Mouse (Mus musculus) gastrocnemius, postnatal 4 days (tissue): Measurements from ENCODE around the gene Cldn9. TPM values are rescaled to one million over a fixed set of nuclear protein-coding genes. Genes with fewer than 3 reads are reported as not detected.

Experiments used
- DNase-seq, 2 experiments: peaks; one replicate each; pipeline ENCODE4 v3.0.0; 2021 to 2022; ENCODE audit warnings: low spot score in 2 of 2, mixed read lengths in 2 of 2
- total RNA-seq, 2 experiments: library from RNA; stranded (reverse); gene quantifications; 2 replicates each; pipeline ENCODE4 v1.2.3; 2021

Gene Cldn9
- total RNA-seq, 2 experiments from 2014 or later: 0.61 to 0.91 TPM

DNA sequence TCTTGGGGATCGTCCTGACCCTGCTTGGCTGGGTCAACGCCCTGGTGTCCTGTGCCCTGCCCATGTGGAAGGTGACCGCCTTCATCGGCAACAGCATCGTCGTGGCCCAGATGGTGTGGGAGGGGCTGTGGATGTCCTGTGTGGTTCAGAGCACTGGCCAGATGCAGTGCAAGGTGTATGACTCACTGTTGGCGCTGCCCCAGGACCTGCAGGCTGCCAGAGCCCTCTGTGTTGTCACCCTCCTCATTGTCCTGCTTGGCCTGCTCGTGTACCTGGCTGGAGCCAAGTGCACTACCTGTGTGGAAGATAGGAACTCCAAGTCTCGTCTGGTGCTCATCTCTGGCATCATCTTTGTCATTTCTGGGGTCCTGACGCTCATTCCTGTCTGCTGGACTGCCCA, 2.7 kb downstream of the Cldn9 start:
- DNase-seq: no peak

DNA sequence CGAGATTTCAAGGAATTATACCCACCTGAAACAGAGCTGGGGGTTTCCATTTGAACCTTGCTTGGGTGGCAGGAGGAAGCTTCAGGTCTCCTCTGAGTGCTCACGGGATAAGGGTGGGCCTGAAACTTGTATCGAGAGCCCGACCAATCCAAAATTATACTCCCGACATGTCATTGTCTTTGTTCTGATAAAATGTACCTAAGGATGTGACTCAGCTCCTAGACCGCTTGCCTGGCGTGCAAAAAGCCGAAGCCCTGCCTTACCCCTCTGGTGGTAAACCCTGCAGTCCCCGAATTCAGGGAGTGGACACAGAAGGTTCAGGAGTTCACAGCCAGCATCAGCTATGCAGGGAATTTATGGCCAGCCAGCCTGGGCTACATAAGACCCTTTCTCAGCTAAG, 3.5 kb downstream of the Cldn9 start:
- no peak for DNase-seq

DNA sequence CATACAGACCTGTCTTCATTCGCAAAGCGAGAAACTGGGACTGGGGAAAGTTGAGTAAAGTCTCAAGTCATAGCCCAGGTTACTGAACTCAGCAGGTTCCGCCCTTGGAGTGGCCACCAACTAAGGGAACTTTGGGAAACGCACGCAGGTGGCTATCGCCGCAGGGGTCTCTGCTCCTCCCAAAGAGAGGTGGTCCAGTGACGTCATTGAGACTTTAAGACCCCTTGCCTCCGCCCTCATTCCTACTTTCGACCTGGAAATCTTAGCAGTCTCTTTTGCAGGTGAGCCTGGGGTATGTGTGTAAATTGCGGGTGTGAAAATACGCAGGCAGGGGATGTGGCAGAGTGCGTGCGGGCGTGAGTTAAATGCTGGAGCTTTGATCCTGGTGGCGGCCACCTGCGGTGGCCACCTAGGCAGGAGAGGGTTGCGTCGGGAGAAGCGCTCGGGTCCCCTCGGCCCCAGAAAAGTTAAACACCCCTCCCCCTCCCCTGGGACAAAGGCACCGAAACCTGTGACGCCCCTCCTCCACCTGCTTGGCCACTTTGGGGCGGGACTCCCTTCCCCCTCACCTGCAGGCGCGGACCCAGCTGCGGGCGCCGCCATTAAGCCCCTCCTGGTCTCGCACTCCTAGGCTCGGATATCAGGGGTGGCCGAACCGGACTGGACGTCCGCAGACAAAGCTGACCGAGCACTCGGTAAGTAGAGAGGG, 4.5 kb downstream of the Cldn9 start, which contains the start of gene Cldn6:
Cldn6 (plus strand) TSS at position 123 of the 709 bp plus-strand sequence.
- DNase-seq: no peak

DNA sequence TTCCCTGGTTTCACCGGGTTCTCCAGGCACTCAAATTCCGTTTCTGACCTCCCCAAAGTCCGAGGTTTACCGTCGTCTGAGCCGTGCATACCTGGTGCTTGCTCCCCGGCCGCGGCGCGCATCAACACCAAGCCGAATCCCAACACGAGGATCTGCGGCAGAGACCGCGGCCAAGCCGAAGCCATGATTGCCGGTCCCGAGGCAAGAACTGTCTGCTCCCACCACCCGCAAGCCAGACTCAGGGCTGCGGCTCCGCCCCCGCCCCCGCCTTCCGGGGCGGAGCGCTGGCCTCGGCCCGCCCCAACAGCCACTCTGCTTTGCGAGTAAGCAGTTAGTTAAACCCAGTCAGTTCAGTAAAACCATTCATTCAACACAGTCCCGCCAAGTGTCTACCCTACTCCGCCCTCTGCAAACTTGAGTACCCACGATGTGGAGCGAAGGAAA, 6.6 kb downstream of the Cldn9 start, which contains the start of gene Tnfrsf12a:
Tnfrsf12a (minus strand) TSS at position 233 of the 444 bp plus-strand sequence.
- peak; percentile 73 to 80 for DNase-seq

DNA sequence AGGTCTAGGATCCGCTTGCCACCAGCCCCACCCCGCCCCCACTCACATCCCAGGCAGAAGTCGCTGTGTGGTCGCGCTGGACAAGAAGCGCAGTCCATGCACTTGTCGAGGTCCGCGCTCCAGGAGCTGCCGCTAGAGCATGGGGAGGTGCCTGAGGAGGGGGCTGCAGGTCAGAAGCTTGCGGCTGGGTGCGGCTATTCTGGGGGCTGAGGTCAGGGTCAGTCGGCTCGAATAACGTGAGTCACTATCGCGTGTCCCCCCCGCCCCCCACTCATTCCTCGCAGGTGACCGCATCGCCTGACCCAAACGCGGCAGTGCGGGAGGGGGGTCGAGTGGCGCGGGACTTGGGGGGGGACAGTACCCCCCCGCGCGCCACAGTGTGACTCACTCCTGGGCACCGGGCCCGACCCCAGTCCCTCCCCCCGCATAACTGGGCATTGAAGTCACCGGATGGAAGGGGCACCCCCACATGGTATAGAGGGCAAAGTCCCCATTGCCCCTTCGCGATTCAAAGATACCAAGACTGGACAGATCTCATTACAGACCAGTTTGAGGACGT, 7.3 kb downstream of the Cldn9 start:
- DNase-seq: peak in 1 of 2 experiments; percentile 51

DNA sequence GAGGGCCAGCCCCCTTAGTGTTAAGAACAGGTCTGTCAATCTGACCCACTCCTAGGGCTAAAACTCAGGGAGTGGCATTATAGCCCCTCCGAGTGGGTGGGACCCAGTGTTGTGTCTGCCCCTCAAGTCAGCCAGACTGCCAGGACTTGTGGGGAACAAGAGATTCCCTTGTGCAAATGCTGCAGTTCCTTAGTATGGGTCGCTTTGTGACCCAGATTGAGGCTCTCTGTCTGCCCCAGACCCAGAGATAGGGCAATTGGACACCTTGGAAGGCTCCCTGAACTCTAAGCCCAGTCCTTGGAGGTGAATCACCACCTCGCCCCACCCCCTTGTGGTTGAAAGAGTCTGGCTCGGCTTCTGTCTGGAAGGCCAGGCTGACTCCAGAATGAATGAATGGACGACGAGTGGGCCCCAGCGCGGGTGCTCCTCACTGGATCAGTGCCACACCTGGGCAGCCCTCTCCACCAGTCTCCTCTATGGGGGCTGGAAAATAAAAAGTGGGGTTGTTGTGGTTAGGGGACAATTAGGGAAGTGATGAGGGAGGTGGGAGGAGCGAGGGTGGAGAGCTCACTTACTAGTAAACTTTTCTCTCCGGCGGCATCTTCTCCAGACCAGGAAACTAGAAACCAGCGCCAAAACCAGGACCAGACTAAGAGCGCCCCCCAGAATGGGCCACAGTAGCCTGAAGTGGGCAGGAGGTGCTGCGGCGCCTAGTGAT, 8.1 kb downstream of the Cldn9 start:
- DNase-seq: peak in 1 of 2 experiments; percentile 55

DNA sequence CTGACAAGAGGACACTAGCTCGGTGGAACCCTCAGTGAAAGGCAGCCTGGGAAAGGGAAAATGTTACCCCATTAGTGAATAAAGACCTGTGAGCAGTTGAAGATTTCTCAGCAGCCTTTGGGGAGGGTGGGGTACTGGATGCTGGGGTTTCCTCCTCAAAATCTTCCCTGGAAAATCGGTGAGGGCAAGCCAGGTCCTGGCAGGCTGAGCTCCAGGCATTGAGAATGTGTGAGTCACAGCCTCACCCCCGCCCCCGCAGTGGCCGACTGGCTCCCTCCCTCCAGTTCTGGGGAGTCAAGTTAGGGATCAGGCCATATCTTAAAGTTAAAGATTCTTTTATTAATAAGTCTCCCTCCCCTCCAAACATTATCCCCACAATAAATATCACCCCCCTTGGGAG, 8.7 kb downstream of the Cldn9 start:
- peak in 1 of 2 experiments; percentile 68 for DNase-seq

DNA sequence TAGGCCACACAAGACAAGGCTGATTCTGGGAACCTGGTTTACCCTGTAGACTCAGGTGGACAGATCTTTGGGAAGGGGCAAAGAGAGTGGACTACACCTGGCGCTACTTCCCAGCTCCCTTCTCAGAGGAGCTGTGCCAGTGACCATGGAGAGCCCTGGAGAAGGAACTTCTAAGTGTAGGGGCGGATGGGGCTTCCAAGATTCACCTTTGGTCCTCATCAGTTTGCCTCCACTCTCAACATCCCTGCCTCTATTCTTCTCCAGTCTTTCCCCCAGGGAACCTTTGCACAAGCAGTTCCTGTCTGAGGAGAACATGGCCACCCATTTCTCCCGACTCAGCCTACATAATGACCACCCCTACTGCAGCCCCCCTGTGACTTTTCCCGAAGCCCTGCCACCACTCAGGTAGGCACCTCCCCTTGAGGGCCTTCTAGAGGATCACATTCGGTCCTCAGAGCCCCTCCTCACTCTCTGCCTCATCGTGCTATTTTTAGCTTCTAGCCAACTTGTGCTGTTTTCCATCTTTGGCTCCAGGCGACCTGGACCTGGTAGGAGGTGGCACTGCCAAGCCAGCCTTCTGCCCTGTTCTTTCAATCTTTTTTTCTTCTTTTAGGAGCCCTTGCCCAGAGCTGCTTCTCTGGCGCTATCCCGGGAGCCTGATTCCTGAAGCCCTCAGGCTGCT, 9.4 kb downstream of the Cldn9 start:
- no peak for DNase-seq

DNA sequence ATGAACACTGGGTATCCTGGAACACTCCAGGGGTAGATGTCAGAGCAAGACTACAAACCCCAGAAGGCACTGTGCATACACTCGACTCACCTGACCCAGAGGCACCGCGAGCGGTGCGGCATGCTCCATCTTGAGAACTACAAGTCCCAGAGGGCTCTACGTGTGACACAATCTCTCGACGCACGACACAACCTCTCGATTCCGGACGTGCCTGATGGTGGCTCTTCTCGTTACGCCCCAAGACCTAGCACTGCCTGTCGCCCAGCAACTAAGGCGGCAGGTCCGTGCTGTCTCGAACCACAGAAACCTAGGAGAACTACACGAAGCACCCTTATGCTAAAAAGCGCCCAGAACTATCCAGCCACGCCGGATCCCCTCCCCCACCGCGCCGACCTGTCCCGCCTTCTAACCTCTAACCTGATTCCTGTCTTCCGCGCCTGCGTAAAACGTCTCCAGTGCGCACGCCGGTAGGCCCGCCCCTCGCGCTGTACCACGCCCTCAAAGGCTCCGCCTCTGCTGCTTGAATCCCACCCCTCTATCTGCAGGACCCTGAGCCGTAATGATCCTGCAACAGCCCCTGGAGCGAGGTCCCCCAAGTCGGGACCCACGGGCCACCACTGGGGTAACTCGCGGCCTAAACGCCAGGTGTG, 10.3 kb downstream of the Cldn9 start, which contains the start of the genes Hcfc1r1 and Thoc6:
Hcfc1r1 (plus strand) TSS at position 173 of the 650 bp plus-strand sequence.
Thoc6 (minus strand) TSS at position 459 of the 650 bp plus-strand sequence.
- peak; percentile 69 to 86 for DNase-seq

DNA sequence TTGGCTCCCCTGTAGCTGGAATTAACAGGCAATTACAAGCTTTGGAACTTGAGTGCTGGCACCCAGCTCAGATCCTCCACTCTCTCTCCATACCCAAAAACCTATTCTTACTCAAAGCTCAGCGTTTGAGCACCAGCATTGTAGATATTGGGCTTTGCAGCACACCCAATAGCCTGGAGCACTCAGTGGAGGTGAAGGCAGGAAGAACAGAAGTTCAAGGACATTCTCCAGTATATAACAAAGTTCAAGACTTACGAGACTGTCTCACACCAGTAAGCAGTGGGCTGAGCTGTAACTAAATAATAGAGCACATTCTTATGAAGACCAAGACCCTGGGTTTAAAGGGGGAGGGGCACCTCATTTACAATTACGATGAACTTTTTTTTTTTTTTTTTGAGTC, 11.1 kb downstream of the Cldn9 start:
- DNase-seq: no peak

DNA sequence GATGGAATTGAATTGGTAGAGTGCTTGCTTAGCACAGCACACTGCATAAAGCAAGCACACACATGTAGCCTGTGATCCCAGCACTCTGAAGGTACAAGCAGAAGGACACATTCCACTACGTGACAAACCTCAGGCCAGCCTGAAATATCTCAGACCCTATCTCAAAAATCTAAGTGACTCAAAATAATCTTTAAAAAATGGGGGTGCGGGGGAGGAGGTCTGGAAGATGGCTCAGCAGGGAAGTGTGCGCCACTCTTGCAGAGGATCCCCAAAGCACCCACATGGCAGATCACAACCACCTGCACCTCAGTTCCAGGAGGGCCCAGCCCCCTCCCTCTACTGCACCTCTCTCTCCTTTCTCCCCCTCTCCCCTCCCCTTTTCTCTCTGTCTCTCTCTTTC, 12.3 kb downstream of the Cldn9 start:
- no peak for DNase-seq

DNA sequence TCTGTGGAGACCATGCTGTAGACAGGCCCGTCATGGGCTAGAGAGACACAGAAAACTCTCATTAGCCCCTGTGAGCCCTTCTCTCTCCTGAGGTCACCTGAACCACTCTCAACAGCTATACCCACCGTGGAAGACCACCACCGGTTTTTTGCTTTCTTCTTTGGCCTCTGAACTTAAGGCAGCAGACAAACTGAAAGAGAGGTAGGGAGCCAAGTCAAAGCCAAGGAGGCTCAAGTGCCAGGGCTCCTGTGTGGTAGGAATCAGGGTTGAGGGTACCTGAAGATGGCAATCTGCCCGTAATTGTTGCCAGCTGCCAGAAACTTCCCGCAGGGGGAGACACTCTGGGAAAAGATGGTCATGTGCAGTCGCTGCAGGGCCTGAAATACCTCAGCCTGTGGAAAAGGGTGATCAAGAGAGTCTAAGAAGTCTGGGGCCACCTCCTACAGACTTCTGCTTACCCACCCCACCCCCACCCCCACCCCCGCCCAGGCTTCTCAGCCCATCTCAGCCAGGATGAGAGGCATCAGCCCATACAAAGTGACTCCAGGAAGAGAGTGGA, 13.2 kb downstream of the Cldn9 start:
- DNase-seq: no peak

DNA sequence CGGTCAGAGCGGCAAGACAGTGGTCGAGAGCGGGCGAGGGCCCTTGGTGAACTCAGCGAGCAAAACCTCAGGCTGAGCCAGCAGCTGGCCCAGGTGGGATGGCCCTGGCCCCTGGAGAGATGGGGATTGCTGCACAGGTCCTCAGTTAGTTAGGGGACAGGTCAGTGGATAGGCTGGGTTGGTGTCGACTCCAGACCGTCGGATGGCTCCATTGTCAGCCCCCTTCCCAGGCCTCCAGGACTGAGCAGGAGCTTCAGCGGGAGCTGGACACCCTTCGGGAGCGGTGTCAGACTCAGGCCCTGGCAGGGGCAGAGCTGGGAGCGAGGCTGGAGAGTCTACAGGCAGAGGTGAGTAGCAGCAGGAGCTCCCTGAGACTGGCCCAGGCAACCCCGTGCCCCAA, 18.3 kb downstream of the Cldn9 start:
- DNase-seq: no peak

DNA sequence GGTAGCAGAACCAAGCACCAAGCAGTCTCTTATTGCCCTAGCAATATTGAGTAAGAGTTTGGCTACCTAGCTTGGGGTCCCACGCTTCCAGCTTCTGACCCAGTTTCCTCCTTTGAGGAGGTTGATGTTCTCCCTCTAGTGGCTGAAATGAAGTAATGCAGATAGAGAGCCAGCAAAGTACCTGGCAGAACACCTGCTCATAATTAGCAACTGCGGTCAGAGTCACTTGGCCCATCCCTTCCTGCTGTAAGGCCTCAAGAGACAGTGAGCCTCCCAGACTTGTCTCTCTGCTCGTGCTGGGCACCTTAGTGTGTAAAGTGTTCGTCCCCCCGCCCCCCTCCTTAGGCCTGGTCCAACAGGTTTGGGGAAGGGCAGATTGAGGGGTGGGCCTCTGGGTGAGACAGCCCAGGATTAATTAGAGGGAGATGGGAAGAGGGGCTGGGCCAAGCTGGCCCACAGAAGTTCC, 19.2 kb downstream of the Cldn9 start:
- no peak for DNase-seq

DNA sequence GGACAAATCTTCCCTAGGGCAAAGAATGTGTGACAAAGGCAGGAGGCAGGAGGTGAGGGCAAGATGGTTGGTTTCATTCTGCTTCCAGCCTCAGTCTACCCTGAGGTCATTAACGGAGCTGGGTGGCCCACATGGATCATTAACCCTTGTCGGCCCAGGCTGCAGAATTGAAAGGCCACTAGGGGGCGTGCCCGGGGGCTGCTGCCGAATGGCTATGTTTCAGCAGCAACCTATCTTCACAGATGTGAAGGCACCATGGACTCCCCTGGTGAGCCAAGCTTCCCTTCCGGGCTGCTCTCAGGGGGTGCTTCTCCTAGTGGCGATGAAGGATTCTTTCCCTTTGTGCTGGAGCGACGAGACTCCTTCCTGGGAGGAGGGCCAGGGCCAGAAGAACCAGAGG, 22.3 kb downstream of the Cldn9 start:
- no peak for DNase-seq

DNA sequence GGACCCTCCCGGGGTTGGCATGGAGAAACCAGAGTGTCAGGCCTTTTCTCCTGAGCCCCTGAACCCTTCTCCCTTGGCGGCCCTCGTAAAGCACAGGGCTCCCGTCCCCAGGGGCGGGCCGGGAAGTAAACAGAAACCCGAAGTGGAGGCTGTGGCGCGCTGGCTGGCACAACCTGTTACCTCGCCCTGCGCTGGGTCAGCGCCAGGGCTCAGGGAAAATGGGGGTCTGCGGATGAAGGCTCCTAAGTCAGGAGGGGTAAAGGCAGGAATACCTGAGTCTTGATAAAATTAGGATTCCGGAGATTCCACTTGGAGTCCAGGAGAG, 23.0 kb downstream of the Cldn9 start:
- no peak for DNase-seq

DNA sequence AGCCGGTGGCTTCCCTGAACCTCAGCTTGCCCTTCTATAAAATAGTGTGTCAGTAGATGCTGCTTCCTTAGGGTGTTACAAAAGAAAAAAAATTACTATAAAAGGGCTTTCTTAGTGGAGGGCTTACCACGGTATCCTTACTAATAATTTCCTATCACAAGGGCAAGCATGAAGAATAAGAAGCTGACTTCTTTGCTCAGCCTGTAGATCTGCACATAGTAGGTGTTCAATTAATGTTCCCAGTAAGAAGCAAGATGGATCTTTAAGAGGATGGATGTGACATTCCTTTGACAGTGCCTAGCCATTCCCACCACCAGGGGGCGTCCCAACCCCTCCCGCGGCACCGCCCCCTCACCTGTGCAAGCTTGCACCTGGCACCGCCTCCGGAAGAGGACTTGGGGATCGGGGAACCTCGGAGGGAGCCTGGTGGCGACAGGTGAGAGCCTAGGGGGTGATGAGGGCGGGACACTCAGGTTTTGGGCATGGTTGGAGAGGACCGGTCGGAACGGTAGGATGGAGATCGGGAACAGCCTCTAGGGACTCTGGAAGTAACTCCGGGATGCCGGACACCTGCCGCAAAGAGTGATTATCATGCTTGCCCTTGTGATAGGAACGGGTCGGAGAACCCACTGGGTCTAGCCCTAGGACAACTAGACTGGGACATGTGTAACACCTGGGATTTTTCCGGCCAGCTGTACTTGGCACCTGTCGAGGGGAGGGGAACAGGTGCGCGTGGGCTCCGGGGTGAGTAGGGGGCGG, 23.5 kb downstream of the Cldn9 start, which contains the start of gene Bicdl2:
Bicdl2 (plus strand) TSS at position 390 of the 759 bp plus-strand sequence.
- no peak for DNase-seq

DNA sequence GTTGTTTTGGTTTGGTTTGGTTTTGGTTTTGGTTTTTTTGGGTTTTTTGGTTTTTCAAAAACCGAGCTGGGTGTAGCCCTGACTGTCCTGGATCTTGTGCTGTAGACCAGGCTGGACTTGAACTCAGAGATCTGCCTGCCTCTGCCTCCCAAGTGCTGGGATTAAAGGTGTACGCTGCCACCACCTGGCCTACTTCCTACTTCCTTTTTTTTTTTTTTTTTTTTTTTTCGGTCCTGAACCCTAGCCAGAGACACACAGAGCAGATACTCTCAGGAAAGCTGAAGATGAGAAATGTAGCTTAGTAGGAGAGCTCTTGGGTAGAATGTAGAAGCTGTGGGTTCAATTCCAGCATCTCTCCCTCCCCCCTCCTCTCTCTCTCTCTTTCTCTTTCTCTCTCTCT, 25.4 kb downstream of the Cldn9 start:
- DNase-seq: no peak

DNA sequence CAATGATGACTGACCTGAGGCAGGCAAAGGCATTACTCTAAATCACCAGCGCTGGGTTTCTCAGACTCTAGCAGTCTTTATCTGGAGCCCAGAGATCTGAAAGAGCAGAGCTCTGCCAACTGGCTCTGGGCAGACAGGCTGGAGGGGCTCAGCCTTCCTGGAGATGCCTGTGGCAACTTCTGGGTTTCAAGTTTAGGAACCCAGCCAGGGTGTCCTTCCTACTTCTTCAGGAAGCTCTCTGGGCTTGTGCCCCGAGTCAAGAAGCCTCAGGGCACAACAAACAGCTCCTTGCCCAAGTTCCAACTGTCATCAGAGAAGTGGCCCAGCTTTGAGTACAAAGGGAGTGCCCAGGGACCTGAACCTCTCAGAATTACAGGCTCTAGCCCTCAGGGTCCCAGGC, 29.4 kb downstream of the Cldn9 start:
- DNase-seq: no peak

DNA sequence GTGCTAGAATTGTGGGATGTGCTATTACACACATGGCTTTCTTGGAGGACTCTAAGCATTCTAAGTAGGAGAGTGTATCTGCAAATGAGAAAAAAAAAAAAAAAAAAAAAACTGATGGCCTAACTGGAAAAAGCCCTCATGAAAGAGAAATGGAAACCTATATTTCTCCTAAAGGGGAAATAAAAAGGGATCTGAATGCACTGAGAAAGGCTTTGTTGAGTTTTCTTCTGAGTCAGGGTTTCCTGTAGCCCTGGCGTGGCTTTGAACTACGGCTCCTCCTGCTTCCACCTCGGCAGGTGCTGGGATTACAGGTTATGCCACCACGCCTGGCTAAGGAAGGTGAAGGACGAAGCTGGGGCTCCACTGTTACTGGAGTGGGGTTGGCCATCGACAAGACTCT, 29.8 kb downstream of the Cldn9 start:
- DNase-seq: no peak
